Mouse (Mus musculus) liver, embryonic 14.5 days (tissue): ENCODE measurements at regions not wholly inside any gene's neighbourhood (a gene's known extent, or its start where the extent isn't known, plus 50 kb on each side); places are given as distances from the start of the nearest gene placed in this dataset.

Experiments used
- CTCF ChIP-seq: IDR thresholded peaks from 2 replicates; pipeline ENCODE4 v1.5.1; 2016; ENCODE audit warnings: antibody characterized with exemption, low read depth, control low read depth
- EP300 ChIP-seq: IDR thresholded peaks from 2 replicates; pipeline ENCODE4 v1.6.1; 2016; ENCODE audit warnings: antibody characterized with exemption, low read depth

GRCm38 (mm10) chr4:56661816-56662215, 78.1 kb upstream of the Gm26657 start:
- TF ChIP-seq EP300, result no peak
- no peak for TF ChIP-seq CTCF
